Mouse (Mus musculus) embryonic facial prominence, embryonic 11.5 days (tissue): ENCODE measurements around the gene Pcnx2. TPM values are rescaled to one million over a fixed set of nuclear protein-coding genes. Genes with fewer than 3 reads are reported as not detected.

ENCODE experiments used
- ATAC-seq: fragments of 200-750 bp; cut with Nextera tagmentation; replicated peaks from 2 replicates; pipeline ENCODE4 v1.8.0; 2017; ENCODE audit warnings: low read depth; ENCODE audit not compliant: insufficient number of reproducible peaks, low FRiP score, low TSS enrichment
- DNase-seq: peaks from one replicate; pipeline ENCODE4 v3.0.0-alpha.2; 2015; ENCODE audit warnings: low spot score
- H3K27ac ChIP-seq: fragments of 300-500 bp; sonication (generic); replicated peaks from 2 replicates; pipeline ENCODE4 v1.5.1; 2014; ENCODE audit warnings: mild to moderate bottlenecking, low read depth, low read length, control low read depth
- H3K27me3 ChIP-seq: fragments of 300-500 bp; sonication (generic); 2 replicates; pipeline ENCODE4 v1.6.1; 2014; ENCODE audit warnings: mild to moderate bottlenecking, low read length, moderate library complexity, mixed read lengths; ENCODE audit not compliant: control insufficient read depth, insufficient read depth
- H3K36me3 ChIP-seq: fragments of 300-500 bp; sonication (generic); replicated peaks from 2 replicates; pipeline ENCODE4 v1.6.1; 2014; ENCODE audit warnings: low read depth, mild to moderate bottlenecking, low read length, moderate library complexity, mixed read lengths; ENCODE audit not compliant: control insufficient read depth, insufficient read depth
- H3K4me1 ChIP-seq: fragments of 300-500 bp; sonication (generic); 2 replicates; pipeline ENCODE4 v1.6.1; 2014; ENCODE audit warnings: low read length, mixed read lengths; ENCODE audit not compliant: control insufficient read depth, insufficient read depth
- H3K4me2 ChIP-seq: fragments of 300-500 bp; sonication (generic); 2 replicates; pipeline ENCODE4 v1.6.1; 2014; ENCODE audit warnings: low read depth, mild to moderate bottlenecking, control low read depth, low read length, moderate library complexity
- H3K4me3 ChIP-seq: fragments of 300-500 bp; sonication (generic); 2 replicates; pipeline ENCODE4 v1.5.1; 2014; ENCODE audit warnings: low read depth, low read length, control low read depth
- H3K9ac ChIP-seq: fragments of 300-500 bp; sonication (generic); replicated peaks from 2 replicates; pipeline ENCODE4 v1.6.1; 2014; ENCODE audit warnings: mild to moderate bottlenecking, control low read depth, low read length
- H3K9me3 ChIP-seq: fragments of 300-500 bp; sonication (generic); replicated peaks from 2 replicates; pipeline ENCODE4 v1.6.1; 2016; ENCODE audit warnings: mild to moderate bottlenecking, low read length, inconsistent platforms, mixed read lengths; ENCODE audit not compliant: control insufficient read depth
- WGBS: fragments of 180-500 bp; shearing (Covaris S2); extraction: QIAGEN DNeasy Blood & Tissue Kit; methylation state at CpG from one replicate; pipeline ENCODE4 v1.1.7; 2014; 5-methylcytosine and 5-hydroxymethylcytosine counted together
- polyA plus RNA-seq: library from polyadenylated mRNA; unstranded; fragments of >200 nt; fragmentation: Nextera tagmentation; extraction: Ambion mirVana; gene quantifications from 2 replicates; pipeline ENCODE4 v1.2.1, GENCODE M21; 2014

Pcnx2 gene
- polyA plus RNA-seq, 1 experiment from 2014 or later: 0.25 TPM

DNA sequence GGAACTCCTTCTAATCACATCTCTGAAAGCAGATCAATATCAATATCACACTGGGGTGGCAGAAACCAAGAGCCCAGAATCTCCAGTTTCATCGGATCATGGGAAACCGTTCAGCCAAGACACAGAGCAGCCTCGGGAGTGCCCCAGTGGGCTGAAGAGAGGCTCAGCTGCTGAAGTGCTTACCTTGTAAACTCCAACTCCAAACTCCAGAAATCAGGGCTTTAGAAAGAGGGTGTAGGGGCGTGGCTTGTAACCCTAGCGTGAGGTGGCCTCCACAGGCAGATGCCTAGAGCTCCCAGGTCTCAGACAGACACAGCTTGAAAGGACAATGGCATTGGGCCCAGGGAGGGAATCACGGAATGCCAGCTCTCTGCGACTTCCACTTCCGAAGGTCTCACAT is 170.3 kb downstream of the Pcnx2 start:
- no peaks in the 10 kb centered on the region for H3K9me3 ChIP-seq
- WGBS: 50% methylated on average over 8 of the region's 8 CpGs
- DNase-seq: no peak
- H3K9ac ChIP-seq: no peak overlapping the region
- no peaks in the 10 kb centered on the region for H3K27me3 ChIP-seq
- no peaks in the 10 kb centered on the region for H3K4me1 ChIP-seq
- no peaks in the 10 kb centered on the region for H3K36me3 ChIP-seq
- H3K27ac ChIP-seq: no peak overlapping the region
- no peak overlapping the region for H3K4me3 ChIP-seq
- no peak; the same call in 1 of the 2 replicates for ATAC-seq
- H3K4me2 ChIP-seq: no peak overlapping the region

GRCm38 (mm10) chr8:125726986-125727385 is 171.1 kb downstream of the Pcnx2 start:
- Histone ChIP-seq H3K27ac (no peak overlapping the region), H3K4me3 (no peak overlapping the region), H3K27me3 (no peaks in the 10 kb centered on the region), H3K4me1 (no peaks in the 10 kb centered on the region), H3K4me2 (no peak overlapping the region), H3K9ac (no peak overlapping the region), H3K9me3 (no peaks in the 10 kb centered on the region), H3K36me3 (no peaks in the 10 kb centered on the region)
- 78% methylated on average over 5 of the region's 5 CpGs for WGBS
- DNase-seq (no peak), ATAC-seq (no peak)

GRCm38 (mm10) chr8:125726143-125726542 is 172.0 kb downstream of the Pcnx2 start:
- no peak overlapping the region for H3K4me2 ChIP-seq
- H3K36me3 ChIP-seq: no peaks in the 10 kb centered on the region
- H3K4me3 ChIP-seq: no peak overlapping the region
- no peaks in the 10 kb centered on the region for H3K4me1 ChIP-seq
- H3K27me3 ChIP-seq: no peaks in the 10 kb centered on the region
- H3K27ac ChIP-seq: no peak overlapping the region
- no peak for DNase-seq
- WGBS: 85% methylated on average over 4 of the region's 4 CpGs
- no peak for ATAC-seq
- no peaks in the 10 kb centered on the region for H3K9me3 ChIP-seq
- no peak overlapping the region for H3K9ac ChIP-seq

DNA sequence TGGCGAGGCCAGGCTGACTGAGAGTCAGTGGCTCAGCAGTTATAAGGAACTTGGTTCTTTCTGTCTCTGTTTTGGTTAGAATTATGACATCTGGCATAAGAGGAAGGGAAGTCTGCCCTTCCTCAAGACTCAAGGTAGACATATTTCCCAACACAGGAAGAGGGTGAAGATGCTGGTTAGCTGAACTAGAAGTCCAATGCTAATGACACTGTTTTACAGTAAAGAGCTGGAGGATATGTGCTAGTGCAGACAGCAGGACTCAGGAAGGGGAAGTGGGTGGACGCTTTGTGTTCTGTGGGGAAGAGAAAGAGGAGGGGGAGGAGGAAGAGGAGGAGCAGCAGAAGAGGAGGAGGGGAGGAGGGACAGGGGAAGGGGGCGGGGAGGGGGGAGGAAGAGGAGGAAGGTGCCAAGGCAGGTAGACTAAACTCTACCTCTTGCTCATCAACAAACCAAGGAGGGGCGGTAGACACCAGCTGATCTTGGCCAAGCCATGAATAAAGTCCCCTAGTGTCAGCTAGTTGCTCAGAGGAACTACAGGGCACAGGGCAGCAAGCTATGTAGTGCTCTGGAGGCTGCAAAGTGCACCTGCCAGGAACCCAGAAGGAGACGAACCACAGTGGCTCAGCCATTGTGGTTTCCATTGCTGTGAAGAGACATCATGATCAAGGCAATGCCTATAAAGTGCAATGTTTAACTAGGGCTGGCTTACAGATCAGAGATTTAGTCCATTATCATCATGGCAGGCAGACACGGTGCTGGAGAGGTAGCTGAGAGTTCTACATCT is 172.9 kb downstream of the Pcnx2 start:
- Histone ChIP-seq H3K9ac (no peak overlapping the region), H3K4me2 (no peak overlapping the region), H3K36me3 (no peaks in the 10 kb centered on the region), H3K4me3 (no peak overlapping the region), H3K9me3 (no peaks in the 10 kb centered on the region), H3K27ac (no peak overlapping the region), H3K4me1 (no peaks in the 10 kb centered on the region), H3K27me3 (no peaks in the 10 kb centered on the region)
- no peak for ATAC-seq
- 76% methylated on average over 6 of the region's 6 CpGs for WGBS
- no peak for DNase-seq

- 92% methylated on average over 6 of the region's 6 CpGs for WGBS
- Histone ChIP-seq H3K9ac (no peak overlapping the region), H3K4me2 (no peak overlapping the region), H3K9me3 (no peaks in the 10 kb centered on the region), H3K4me3 (no peak overlapping the region), H3K36me3 (no peaks in the 10 kb centered on the region), H3K4me1 (no peaks in the 10 kb centered on the region), H3K27ac (no peak overlapping the region), H3K27me3 (no peaks in the 10 kb centered on the region)
- DNase-seq: no peak
- ATAC-seq: no peak
Measured at GRCm38 (mm10) chr8:125723437-125723836, 174.7 kb downstream of the Pcnx2 start.

DNA sequence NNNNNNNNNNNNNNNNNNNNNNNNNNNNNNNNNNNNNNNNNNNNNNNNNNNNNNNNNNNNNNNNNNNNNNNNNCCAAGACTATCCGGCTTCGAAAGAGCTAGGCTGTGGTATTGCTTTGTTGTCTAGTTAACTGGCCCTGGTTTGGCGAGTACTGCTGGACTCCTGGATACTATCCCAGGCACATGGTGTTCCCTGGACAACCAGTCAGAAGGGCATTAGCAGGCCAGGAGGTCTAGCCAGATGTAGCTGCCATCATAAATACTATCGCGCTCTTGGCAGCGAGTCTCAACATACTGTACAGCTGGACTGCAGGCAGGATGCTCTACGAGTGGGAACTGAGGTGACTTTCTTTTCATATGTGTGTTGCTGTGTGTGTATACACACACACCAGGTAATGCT is 175.4 kb downstream of the Pcnx2 start:
- Histone ChIP-seq H3K4me2 (no peak overlapping the region), H3K4me1 (no peaks in the 10 kb centered on the region), H3K27me3 (no peaks in the 10 kb centered on the region), H3K27ac (no peak overlapping the region), H3K9ac (no peak overlapping the region), H3K36me3 (no peaks in the 10 kb centered on the region), H3K9me3 (no peaks in the 10 kb centered on the region), H3K4me3 (no peak overlapping the region)
- ATAC-seq (no peak), DNase-seq (no peak)
- WGBS: 96% methylated on average over 7 of the region's 7 CpGs

GRCm38 (mm10) chr8:125718914-125719313 is 179.2 kb downstream of the Pcnx2 start:
- no peaks in the 10 kb centered on the region for H3K36me3 ChIP-seq
- no peaks in the 10 kb centered on the region for H3K9me3 ChIP-seq
- DNase-seq (no peak), ATAC-seq (no peak)
- H3K27ac ChIP-seq: no peak overlapping the region
- WGBS: 64% methylated on average over 4 of the region's 4 CpGs
- no peak overlapping the region for H3K4me2 ChIP-seq
- H3K9ac ChIP-seq: no peak overlapping the region
- no peaks in the 10 kb centered on the region for H3K27me3 ChIP-seq
- H3K4me3 ChIP-seq: no peak overlapping the region
- no peaks in the 10 kb centered on the region for H3K4me1 ChIP-seq

- Histone ChIP-seq H3K4me3 (no peak overlapping the region), H3K27ac (no peak overlapping the region), H3K9me3 (no peaks in the 10 kb centered on the region), H3K4me1 (no peaks in the 10 kb centered on the region), H3K9ac (no peak overlapping the region), H3K4me2 (no peak overlapping the region), H3K36me3 (no peaks in the 10 kb centered on the region), H3K27me3 (no peaks in the 10 kb centered on the region)
- 38% methylated on average over 7 of the region's 7 CpGs for WGBS
- no peak for ATAC-seq
- DNase-seq: no peak
Measured at GRCm38 (mm10) chr8:125716613-125717012, 181.5 kb downstream of the Pcnx2 start.
